ENCODE assay signal across 25 mouse cellular contexts in genomic region chr11:65065201-65065600, GRCm38 (mm10).
"Had no signal": no experiment of that assay in that cellular context is flagged by ENCODE, and none has a peak within 500 bp of the region (broad histone marks: within the 10 kb centered on the region; RNA-seq: fewer than 3 reads in every experiment).

No protein-coding gene starts in this region.

- H3K9me3 ChIP-seq: heart, embryonic 12.5 days; hindbrain, embryonic 13.5 days; hindbrain, embryonic 15.5 days; intestine, embryonic 15.5 days; kidney, embryonic 15.5 days; limb, embryonic 12.5 days; liver, embryonic 13.5 days had no signal

- DNase-seq: gastrocnemius, adult 2 months; gastrocnemius, postnatal 14 days; gastrocnemius, postnatal 36 days; heart, adult 18-20 months; heart, postnatal 10 days; kidney, adult 11 months; kidney, adult 2 months; kidney, adult 9 months; kidney, postnatal 14 days; kidney, postnatal 36 days; layer of hippocampus, adult 9-11 months; layer of hippocampus, postnatal 36 days; left cerebral cortex, postnatal 4 days; liver; liver, embryonic 13.5 days had no signal

- H3K4me2 ChIP-seq: heart, embryonic 12.5 days; hindbrain, embryonic 13.5 days; hindbrain, embryonic 15.5 days; intestine, embryonic 15.5 days; kidney, embryonic 15.5 days; limb, embryonic 12.5 days; liver, embryonic 11.5 days; liver, embryonic 13.5 days had no signal

- H3K27ac ChIP-seq: gastrocnemius, adult 2 months; hindbrain, embryonic 13.5 days; hindbrain, embryonic 15.5 days; hindbrain, postnatal 0 days; intestine, embryonic 15.5 days; kidney, embryonic 15.5 days; kidney, postnatal 0 days; limb, embryonic 12.5 days; liver, embryonic 13.5 days had no signal

- ATAC-seq: forebrain, embryonic 16.5 days; hindbrain, postnatal 0 days; intestine, embryonic 15.5 days had no signal

- H3K36me3 ChIP-seq: hindbrain, embryonic 13.5 days; hindbrain, embryonic 15.5 days; intestine, embryonic 15.5 days; kidney, embryonic 15.5 days; limb, embryonic 12.5 days; liver, embryonic 13.5 days had no signal

- H3K4me3 ChIP-seq: gastrocnemius, adult 2 months; heart, embryonic 12.5 days; hindbrain, embryonic 13.5 days; hindbrain, embryonic 15.5 days; intestine, embryonic 15.5 days; kidney, embryonic 15.5 days; limb, embryonic 12.5 days; liver, embryonic 13.5 days had no signal

- H3K27me3 ChIP-seq: heart, embryonic 12.5 days; hindbrain, embryonic 13.5 days; hindbrain, embryonic 15.5 days; intestine, embryonic 15.5 days; kidney, embryonic 15.5 days; limb, embryonic 12.5 days; liver, embryonic 13.5 days had no signal

- H3K4me1 ChIP-seq: hindbrain, embryonic 15.5 days; intestine, embryonic 15.5 days; kidney, embryonic 15.5 days; limb, embryonic 12.5 days; liver, embryonic 13.5 days had no signal

- H3K9ac ChIP-seq: heart, embryonic 12.5 days; hindbrain, embryonic 13.5 days; hindbrain, embryonic 15.5 days; intestine, embryonic 15.5 days; kidney, embryonic 15.5 days; limb, embryonic 12.5 days; liver, embryonic 13.5 days had no signal
